Mouse (Mus musculus) embryo, embryonic 11 days (tissue): ENCODE data around the gene Slc39a8.
A peak's percentile ranks its signal among the peaks of the same experiment; 100 is the strongest.

Source experiments
- DNase-seq: peaks from one replicate; pipeline ENCODE4 v3.0.0-alpha.2; 2015

Slc39a8 gene

GRCm38 (mm10) chr3:135825016-135825753 is at the start of gene Slc39a8:
Gene Slc39a8 (plus strand): TSS chr3:135825279.
- peak; percentile 89 for DNase-seq

- DNase-seq = no peak
Observed at GRCm38 (mm10) chr3:135785065-135785464, 40.0 kb upstream of the Slc39a8 start.

DNA sequence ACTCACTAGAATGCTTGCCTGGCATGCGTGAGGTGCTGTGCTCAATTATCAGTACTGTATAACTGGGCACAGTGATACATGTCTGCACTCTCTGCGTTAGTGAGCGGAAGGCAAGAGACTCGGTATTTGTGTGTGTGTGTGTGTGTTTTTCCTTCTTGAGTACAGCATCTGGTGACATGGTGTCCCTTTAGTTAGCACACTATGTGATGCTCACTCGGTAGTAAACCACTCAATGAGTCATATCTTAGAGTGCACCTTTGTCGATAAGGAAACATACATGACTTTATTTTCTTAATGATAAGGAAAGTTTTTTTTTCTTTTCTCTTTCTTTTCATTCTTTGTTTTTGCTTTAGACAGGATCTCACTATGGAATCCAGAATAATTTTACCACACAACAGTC is 29.0 kb upstream of the Slc39a8 start:
- no peak for DNase-seq

- no peak for DNase-seq
Observed at GRCm38 (mm10) chr3:135798241-135798640, 26.8 kb upstream of the Slc39a8 start.

- DNase-seq = no peak
Observed at GRCm38 (mm10) chr3:135798665-135799064, 26.4 kb upstream of the Slc39a8 start.

DNA sequence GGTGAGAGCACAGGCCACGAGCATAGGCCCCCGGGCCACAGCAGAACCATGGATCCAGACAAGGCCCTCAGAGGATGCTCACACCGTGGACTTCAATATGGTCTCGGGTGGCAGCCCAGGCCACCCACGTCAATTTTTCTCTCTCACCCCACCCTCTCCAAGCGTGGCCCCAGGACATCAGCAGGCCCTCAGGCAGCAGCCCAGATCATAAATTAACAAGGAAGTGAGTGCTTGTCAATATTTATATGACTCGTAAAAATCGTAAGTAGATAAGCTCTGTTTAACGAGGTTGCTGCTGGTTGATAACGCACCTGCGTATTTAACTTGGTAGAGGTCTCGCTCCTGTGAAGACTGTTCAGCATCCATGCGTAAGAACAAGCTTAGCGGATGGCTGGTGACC is 10.4 kb upstream of the Slc39a8 start:
- no peak for DNase-seq

DNA sequence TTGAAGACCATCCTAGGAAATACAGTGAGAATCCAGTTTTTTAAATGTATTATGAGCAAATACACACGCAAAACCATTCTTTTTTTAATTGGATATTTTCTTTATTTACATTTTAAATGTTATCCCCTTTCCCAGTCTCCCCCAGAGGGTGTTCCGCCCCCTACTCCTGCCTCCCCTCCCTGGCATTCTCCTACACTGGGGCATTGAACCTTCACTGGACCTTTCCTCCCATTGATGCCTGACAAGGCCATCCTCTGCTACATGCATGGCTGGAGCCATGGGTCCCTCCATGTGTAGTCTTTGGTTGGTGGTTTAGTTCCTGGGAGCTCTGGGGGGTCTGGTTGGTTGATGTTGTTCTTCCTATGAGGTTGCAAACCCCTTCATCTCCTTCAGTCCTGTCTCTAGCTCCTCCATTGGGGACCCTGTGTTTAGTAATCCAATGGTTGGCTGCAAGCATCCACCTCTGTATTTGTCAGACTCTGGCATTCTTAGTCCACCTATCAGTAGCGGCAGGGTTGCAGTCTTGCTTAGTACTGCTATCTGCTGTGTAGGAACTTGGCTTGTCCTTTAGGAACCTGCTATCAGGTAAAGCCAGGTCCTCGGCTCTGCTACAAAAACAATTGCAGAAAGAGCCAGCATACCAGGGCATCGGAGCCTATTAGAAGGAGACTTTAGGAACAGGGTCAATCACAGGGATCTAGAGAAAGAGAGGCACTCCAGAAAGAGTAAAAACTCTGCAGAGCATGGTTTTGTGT is 8.9 kb upstream of the Slc39a8 start:
- DNase-seq = no peak

GRCm38 (mm10) chr3:135817124-135817523 is 8.0 kb upstream of the Slc39a8 start:
- no peak for DNase-seq

- DNase-seq = no peak
Observed at GRCm38 (mm10) chr3:135824436-135824835, 643 bp upstream of the Slc39a8 start.

GRCm38 (mm10) chr3:135825754-135826683 is 940 bp downstream of the Slc39a8 start:
- peak; percentile 72 for DNase-seq

DNA sequence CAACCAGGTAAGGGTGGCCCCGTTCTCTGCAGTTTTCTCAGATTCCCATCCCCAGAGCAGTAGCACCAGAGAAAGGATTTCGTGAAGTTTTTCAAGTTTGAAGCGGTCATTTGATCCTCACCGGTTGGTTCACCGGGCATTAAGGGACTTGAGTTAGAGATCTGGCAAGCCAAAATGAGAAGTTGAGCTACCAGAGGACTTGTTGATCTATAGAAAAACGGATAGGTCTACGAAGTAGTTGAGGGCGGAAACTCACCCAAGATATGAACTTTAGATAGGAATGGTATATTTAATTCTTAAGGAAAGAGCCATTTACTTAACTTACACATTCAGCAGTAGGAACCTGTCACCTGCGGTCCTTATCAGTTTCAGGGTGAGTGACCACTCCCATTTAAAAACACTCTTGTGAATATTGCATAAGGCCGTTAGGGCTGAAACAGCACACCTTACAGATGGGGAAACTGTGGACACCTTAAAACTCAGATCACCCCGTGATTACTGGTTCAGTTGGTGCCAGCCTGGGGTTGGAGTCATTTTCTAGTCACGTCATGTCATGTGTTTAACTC is 1.7 kb downstream of the Slc39a8 start:
- no peak for DNase-seq

- no peak for DNase-seq
Observed at GRCm38 (mm10) chr3:135828000-135828399, 2.9 kb downstream of the Slc39a8 start.

- DNase-seq = no peak
Observed at GRCm38 (mm10) chr3:135832496-135832895, 7.4 kb downstream of the Slc39a8 start.

DNA sequence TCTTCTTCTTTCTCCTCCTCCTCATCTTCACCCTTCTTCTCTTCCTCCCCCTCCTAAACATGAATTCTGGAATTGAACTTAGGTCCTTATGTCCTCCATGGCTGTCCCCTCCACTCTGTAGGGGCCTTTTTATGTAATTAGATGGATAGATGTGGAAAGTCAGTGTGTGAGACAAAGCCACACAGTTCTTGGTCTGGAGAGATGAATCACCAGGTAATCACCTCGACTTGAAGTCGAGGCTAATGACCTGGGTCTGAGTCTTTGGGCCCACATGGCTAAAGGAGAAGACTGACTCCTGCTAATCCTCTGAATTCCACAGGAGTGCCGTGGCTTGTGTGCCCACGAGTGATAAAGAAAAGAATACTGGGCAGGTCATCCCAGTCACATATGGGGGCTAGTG is 7.8 kb downstream of the Slc39a8 start:
- DNase-seq = no peak

DNA sequence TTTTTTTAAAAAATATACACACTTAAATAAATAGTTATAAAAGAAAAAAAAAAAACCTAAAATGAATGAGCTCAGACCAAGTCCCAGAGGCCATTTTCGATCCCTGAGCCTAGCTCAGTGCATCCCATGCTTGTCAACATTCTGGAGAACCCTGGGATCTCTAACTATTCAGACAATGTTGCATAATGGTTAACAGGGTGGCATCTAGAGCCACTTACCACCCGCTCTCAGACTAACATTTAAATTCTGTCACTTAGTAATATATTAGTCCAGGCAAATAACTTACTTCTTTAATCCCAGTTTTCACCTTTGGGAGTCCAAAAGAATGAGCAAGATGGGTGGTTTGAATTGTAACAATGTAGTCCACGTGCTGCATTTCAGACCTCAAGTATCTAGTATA is 9.9 kb downstream of the Slc39a8 start:
- no peak for DNase-seq

GRCm38 (mm10) chr3:135839535-135839934 is 14.5 kb downstream of the Slc39a8 start:
- no peak for DNase-seq

- no peak for DNase-seq
Observed at GRCm38 (mm10) chr3:135840185-135840584, 15.1 kb downstream of the Slc39a8 start.

GRCm38 (mm10) chr3:135841716-135842511 is 16.8 kb downstream of the Slc39a8 start:
- no peak for DNase-seq

GRCm38 (mm10) chr3:135843181-135843580 is 18.1 kb downstream of the Slc39a8 start:
- DNase-seq = no peak

GRCm38 (mm10) chr3:135843707-135844106 is 18.6 kb downstream of the Slc39a8 start:
- DNase-seq = no peak

DNA sequence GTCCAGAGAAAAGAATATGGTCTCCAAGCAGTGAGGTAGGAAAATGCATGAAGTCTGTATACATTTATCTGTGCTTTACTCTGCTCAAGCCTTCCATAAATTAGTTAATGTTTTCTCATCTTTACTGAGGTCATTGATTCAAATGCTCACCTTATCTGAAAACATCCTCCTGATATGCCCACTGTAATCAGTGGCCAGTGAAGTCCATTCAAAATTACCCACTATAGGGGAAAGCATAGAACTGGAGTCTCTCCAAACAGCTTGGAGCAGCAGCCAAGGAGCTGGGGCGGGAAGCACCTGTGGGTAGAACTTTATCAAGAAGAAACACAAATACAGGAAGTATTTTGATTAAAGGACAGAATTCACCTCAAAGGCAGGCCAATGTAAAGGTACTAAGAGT is 19.8 kb downstream of the Slc39a8 start:
- no peak for DNase-seq

DNA sequence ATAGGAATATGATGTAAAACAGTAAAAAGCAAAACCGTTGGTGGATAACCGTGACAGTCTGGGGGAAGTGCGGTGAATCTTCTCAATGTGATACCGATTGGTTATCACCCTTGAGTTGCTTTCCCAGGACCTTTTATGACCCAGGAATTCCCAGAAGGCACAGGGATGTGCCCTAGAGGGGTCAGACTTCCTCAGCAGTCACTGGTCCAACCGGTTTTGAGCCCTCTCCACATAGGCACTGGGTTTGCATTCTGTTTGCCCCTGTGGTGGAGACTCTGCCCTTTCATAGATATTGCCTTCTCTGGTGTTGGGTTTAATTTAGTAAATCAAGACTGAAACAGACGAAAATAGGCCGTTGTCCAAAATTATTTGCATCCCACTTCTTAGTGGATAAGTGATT is 20.8 kb downstream of the Slc39a8 start:
- no peak for DNase-seq
